Mouse (Mus musculus) lung, adult 2 months (tissue): ENCODE data around the gene Comt.

Experiments used
- CTCF ChIP-seq: fragments of 200-500 bp; IDR thresholded peaks from 2 replicates; pipeline ENCODE4 v1.5.1; 2011; ENCODE audit warnings: mild to moderate bottlenecking, low read length, control low read depth; ENCODE audit not compliant: insufficient read depth
- POLR2A ChIP-seq: fragments of 200-500 bp; IDR thresholded peaks from 2 replicates; pipeline ENCODE4 v1.6.1; 2011; ENCODE audit warnings: low read depth, mild to moderate bottlenecking, control low read depth, low read length, borderline replicate concordance; ENCODE audit errors: extremely low read depth

GRCm38 (mm10) chr16:18449005-18449404 is 22.4 kb upstream of the Comt start:
- no peak for TF ChIP-seq POLR2A
- no peak for TF ChIP-seq CTCF
